Mouse (Mus musculus): ENCODE measurements at regions not wholly inside any gene's neighbourhood (a gene's known extent, or its start where the extent isn't known, plus 50 kb on each side); places are given as distances from the start of the nearest gene placed in this dataset.
"Not testable (repeated sequence)": the region's sequence is repeated elsewhere in the genome, so short reads cannot be mapped to it uniquely, and the experiment has no call there.

GRCm38 (mm10) chr16:50009542-50009941 lies 209.2 kb downstream of the Cd47 start:
- DNase-seq (ENCODE audit: low spot score) = peak; percentile 15

- no peak for DNase-seq (ENCODE audit: low spot score)
These were observed 209.7 kb downstream of the Cd47 start for GRCm38 (mm10) chr16:50010074-50010473.

- peak; percentile 40 for DNase-seq (ENCODE audit: low spot score)
These were observed 210.2 kb downstream of the Cd47 start for GRCm38 (mm10) chr16:50010532-50010971.

DNA sequence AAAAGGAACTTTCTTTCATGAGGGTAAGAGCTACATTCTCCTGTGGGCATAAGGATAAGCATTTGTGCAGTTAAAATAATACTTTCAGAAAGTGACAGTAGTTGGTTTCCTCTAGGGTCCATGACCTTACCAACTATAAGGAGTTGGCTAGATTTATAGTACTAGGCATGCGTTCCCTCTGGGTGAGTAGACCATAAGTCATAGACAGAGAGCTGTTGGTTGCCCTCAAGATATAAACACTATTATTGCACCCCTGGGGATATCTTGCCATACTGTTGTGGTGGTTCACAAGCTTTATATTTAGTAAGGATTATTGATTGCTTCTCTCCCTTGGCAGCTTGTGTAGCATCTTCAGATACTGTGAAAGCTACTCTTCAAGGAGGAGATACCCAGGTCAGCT lies 223.6 kb downstream of the Cd47 start:
- no peak for DNase-seq (ENCODE audit: low spot score)

GRCm38 (mm10) chr16:50026100-50026884 lies 226.0 kb downstream of the Cd47 start:
- no peak for DNase-seq (ENCODE audit: low spot score)

- no peak for DNase-seq (ENCODE audit: low spot score)
These were observed 226.9 kb downstream of the Cd47 start for GRCm38 (mm10) chr16:50027189-50027588.

DNA sequence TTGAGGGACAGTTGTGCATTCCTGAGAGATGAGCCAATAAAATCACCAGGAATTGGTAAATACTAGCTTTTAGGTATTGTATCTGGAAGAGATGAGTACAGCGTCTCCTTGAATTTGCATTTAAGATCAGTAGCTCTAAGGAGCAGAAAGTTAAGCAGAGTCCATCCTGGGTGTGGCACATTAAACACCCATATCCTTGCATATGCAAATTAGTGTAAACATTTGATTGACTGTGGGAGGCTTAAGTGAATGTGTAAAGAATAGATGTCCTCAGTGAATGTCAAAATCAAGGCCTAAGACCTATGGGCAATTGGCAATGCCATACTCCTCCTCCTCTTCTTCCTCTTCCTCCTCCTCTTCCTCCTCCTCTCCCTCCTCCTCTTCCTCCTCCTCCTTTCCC lies 229.4 kb downstream of the Cd47 start:
- no peak for DNase-seq (ENCODE audit: low spot score)

- not testable (repeated sequence) for DNase-seq (ENCODE audit: low spot score)
These were observed 230.0 kb downstream of the Cd47 start for GRCm38 (mm10) chr16:50030355-50030754.

DNA sequence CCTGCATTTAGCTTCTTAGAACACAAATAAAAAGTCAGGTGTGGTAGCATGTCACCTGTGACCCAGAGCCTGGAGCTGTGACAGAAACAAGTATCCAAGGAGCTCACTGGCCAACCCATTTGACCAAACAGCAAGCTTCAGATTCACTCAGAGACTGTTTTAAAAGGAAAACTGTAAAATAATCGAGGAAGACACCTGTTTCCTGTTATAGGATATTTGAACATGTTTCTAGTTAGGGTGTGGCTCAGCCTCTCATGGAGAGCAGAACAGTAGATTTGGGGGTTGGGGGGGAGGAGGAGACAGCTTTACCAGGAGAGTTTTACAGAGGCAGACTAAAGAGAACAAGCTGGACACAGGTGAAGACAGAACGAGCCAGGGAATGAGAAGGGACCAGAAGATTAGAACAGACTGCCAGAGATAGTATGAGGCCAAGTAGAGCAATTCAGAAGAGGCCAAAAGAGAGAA lies 230.6 kb downstream of the Cd47 start:
- DNase-seq (ENCODE audit: low spot score) = no peak

DNA sequence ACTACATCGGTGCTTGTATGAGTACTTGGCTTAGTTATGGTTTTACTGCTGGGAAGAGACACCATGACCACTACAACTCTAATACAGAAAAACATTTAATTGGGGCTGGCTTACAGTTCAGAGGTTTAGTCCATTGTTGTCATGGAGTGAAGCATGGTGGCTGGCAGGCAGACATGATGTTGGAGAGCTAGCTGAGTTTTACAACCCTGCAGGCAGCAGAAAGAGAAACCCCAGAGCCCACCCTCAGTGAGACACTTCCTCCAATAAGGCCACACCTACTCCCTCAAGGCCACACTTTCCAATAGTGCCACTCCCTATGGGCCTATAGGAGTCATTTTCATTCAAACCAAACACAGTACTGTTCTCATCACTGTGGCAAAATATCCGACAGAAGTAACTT lies 232.5 kb downstream of the Cd47 start:
- no peak for DNase-seq (ENCODE audit: low spot score)

- no peak for DNase-seq (ENCODE audit: low spot score)
These were observed 236.0 kb downstream of the Cd47 start for GRCm38 (mm10) chr16:50036296-50036734.

DNA sequence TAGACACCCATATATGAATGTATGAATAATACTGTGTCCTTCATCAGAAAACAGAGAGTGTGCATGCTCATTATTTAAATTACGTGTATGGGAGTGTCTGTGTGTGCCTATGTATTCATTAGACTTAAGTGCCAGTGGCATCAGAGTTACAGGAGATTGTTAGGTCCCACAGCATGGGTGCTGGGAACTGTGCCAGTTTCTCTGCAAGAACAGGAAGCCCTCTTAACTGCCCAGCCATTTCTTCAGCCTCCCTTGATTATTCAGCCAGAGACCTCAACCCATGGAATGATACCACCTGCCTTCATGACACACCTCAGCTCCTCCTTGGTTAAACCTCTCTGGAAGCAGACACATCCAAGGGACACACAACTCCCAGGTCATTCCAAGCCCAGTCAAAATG lies 243.8 kb downstream of the Cd47 start:
- DNase-seq (ENCODE audit: low spot score) = no peak

DNA sequence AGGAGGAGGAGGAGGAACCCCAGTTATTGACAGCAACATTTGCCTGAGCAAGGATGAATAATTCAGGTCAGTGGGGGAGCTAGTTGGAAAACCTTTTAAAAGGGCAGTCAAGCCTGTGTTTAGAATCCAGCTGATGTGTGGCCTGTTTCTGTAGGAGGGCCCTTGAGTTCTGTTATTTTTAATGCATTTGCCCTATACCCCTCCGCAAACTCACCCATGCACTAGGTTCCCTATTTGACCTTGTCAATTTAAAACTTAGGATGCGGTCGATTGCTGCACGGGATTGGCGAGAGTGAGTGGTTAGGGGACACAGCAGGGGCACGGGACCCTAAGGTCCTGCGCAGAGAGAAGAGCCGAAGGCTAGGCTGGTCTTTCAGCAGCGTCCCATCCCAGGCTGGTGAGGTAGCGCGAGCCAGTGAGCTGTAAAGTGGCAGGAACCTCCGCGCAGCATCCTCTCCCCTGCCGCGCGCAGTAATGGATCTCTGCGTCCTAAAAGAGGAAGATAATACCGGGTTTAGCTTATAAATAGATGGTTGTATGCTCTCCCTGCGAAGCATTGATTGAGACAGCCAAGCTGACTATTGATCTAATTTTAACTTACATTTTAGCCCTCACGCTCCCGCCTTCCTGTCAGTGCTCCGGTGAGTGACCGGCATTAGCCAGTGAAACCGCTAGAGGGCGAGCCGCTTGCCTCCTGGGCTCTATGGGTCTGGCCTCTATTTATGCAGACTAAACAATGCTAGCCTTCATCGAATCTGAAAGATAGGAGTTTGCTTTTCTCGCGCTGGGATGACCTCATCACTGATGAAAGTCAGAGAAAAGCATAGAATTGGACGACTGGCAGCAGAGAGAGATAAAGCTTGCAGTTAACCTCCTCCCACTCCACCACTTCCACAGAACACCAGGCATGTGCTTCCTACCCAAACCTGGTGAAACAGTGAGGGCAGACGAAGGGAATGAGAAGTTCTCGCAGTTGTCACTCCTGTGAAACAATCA lies 245.5 kb downstream of the Cd47 start:
- DNase-seq (ENCODE audit: low spot score) = peak; percentile 55

GRCm38 (mm10) chr16:50063540-50063939 lies 263.2 kb downstream of the Cd47 start:
- DNase-seq (ENCODE audit: low spot score) = no peak

DNA sequence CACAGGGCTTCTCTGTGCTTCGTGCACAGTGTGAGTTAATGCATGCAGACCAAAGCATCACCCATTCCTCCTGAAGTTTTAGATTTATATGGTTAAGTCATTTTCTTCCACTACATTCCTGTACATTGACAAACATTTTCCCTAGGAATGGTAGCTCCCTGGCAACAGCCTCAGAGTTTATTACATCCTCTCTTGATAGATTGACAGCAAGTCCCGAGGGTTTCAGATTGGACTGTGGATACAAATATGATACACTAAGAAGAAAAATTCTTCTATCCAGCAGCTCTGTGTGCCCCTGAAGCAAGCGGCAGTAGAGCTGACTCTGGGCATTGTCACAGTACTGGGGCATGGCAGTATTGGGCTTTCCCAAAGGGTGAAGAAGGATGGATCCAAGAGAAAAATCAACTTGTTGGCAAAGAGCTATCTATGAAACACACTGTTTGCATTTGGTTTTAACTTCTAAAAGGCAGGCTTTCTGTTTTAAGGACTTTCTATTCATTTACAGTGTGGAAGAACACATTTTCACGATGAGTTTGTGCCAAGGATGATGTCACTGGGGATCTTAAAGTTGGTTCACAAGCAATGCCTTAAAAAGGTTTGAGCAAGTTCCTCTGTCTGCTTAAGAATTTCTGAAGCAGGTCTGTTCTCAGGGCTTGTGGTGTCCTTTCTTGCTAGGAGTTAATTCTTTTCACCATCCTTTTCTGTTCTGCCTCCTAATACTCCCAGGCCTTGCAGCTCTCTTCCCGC lies 265.2 kb downstream of the Cd47 start:
- no peak for DNase-seq (ENCODE audit: low spot score)

- no peak for DNase-seq (ENCODE audit: low spot score)
These were observed 268.7 kb downstream of the Cd47 start for GRCm38 (mm10) chr16:50069033-50069432.

DNA sequence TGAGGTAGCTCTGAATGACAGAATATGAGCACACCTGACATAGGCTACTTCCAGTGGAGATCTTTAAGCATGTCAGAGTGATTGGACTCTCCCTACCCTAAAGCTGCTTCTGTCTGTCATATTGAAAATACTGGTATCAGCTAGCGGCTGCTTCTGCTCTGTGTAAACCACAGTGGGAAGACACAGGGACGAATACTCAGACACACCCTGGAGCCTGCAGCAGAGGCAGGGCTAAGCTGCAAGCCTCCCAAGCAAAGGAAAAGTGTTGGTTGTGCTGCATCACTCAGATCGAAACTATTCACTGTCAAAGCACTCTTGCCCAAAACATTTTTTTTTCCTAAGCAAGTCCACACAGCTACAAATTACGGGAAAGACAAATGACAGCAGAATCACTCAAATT lies 270.4 kb downstream of the Cd47 start:
- DNase-seq (ENCODE audit: low spot score) = no peak

- no peak for DNase-seq (ENCODE audit: low spot score)
These were observed 272.6 kb downstream of the Cd47 start for GRCm38 (mm10) chr16:50072853-50073360.

DNA sequence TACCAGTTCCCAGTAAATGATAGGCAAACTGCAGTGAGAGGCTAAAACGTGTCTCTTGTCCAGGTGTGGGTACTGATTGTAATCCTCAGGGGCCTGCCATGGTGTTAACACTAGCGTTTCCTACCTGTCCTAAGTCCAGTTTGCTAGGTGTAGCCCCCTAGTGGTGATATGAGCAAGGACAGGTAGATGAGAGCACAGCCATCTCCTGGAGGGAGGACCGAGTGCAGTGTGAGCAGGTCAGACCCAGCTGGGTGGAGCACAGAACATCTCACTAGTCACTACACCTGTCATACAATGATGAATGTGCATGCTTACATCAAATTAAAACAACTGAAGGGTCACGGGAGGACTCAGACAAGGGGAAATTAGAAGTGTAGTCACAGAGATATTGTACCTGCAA lies 273.6 kb downstream of the Cd47 start:
- DNase-seq (ENCODE audit: low spot score) = no peak

- DNase-seq (ENCODE audit: low spot score) = no peak
These were observed 275.3 kb downstream of the Cd47 start for GRCm38 (mm10) chr16:50075641-50076040.

DNA sequence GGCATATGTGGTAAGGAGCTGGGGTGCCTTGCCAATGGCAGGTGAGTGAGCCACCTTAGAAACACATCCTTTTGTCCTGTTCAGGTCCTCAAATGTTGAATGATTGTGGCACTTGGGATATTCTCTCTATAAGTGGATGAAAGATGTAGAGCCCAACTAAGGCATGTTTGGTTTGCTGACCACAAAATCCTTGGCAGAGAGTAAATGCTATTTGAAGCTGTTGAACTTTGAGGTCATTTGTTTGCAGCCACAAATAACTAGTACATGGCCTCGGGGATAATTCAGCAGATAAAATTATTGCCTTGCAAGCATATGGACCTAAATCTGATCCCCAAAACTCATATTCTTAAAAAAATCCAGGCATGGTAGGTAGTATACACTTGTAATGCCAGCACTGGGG lies 281.2 kb downstream of the Cd47 start:
- no peak for DNase-seq (ENCODE audit: low spot score)

DNA sequence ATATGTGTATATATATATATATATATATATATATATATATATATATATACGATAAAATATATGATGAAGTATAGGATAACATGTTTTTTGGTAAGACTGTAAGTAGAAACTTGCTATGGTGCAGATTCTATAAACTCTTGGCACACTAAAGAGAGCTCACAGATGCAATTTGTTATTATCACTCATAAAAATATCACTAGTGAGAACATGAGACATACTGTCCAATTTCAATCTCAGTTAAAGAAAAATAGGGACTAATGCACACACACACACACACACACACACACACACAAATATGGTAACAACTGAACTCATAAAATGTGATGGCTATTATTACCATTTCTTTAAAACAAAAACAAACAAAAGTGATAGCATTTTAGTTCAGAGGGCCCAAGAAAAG lies 292.0 kb downstream of the Cd47 start:
- no peak for DNase-seq (ENCODE audit: low spot score)
